Mouse (Mus musculus): ENCODE results near the gene S100a3.

DNA sequence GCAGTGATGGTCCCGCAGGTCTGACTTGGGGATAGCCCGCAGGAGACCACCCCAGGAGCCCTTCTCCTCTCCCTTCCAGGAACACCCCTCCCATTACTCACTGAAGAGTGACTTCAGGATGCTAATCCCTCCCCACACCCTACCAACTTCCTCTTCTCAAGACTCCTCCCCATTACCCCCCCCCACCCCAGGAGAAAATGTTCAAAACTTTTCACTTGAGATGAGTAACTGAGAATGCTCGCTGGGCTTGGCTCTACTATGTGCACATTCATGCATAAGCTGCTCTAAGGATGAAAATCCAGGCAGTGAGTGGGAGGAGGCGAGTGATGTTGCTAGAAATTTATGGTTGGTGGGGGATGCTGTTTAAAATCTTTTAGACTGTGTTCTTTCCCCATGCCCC is 51.7 kb downstream of the S100a3 start:
- TF ChIP-seq CTCF (IDR thresholded peaks at IDR 0.05; ENCODE audit: extremely low read depth, insufficient read depth, low read length) (no peak), POLR2A (IDR thresholded peaks at IDR 0.05; ENCODE audit: extremely low read depth, insufficient read depth, low read length) (no peak)

Data from cortical plate, adult 2 months (tissue).